Mouse (Mus musculus) thymus, postnatal 0 days (tissue): ENCODE data around the gene Pacsin3. TPM values are rescaled to one million over a fixed set of nuclear protein-coding genes. Genes with fewer than 3 reads are reported as not detected.
A peak's percentile ranks its signal among the peaks of the same experiment; 100 is the strongest.

ENCODE experiments used
- DNase-seq: peaks from one replicate; pipeline ENCODE4 v3.0.0-alpha.2; 2015; ENCODE audit warnings: low spot score
- polyA plus RNA-seq: library from polyadenylated mRNA; unstranded; fragments of >200 nt; fragmentation: Nextera tagmentation; extraction: Ambion mirVana; gene quantifications from 2 replicates; pipeline ENCODE4 v1.2.1, GENCODE M21; 2015

Pacsin3 gene
- polyA plus RNA-seq, 1 experiment from 2014 or later, result 4.3 TPM

DNA sequence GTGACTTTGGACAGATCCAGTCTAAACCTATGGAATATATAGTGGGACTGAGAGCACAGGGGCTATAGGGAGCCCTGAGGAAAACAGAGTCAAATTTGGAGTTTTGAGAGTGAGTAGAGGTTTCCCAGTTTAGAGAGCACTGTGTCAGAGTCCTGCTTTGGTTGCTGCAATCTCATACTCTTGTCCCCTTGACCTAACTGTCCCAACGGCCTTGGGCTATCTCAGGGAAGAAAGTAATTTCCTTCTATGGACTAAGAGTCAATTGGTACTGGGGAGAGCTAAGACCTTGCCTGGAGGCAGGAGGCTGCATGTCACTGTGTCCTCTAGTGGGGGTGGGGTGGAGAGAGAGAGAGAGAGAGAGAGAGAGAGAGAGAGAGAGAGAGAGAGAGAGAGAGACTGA lies 3.1 kb downstream of the Pacsin3 start:
- no peak for DNase-seq

DNA sequence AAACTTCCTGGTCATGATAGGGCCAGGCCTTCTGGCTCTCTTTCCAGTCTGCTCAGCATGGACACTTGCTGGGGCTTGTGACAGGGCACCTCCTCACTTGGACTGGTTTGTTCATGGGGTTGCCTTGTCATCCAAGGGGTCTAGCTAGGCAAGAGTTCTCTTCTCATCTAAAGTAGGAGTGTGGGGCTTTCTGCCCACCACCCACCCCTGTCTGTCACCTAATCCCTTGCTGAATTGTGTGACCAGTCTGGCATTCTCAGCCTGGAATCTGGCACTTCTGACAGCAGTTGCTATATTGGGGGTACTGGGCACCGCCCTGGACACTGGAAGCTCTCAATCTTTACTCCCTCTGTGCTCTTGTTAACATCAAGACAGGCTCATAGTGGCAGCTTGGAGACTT lies 3.7 kb downstream of the Pacsin3 start:
- no peak for DNase-seq

GRCm38 (mm10) chr2:91263692-91264660 lies 8.2 kb downstream of the Pacsin3 start:
- DNase-seq, result no peak

GRCm38 (mm10) chr2:91264711-91265681 lies 9.2 kb downstream of the Pacsin3 start, which contains the start of gene Arfgap2:
Arfgap2 (plus strand) TSS chr2:91264974.
- peak; percentile 96 for DNase-seq

GRCm38 (mm10) chr2:91268042-91268441 lies 12.3 kb downstream of the Pacsin3 start:
- no peak for DNase-seq

DNA sequence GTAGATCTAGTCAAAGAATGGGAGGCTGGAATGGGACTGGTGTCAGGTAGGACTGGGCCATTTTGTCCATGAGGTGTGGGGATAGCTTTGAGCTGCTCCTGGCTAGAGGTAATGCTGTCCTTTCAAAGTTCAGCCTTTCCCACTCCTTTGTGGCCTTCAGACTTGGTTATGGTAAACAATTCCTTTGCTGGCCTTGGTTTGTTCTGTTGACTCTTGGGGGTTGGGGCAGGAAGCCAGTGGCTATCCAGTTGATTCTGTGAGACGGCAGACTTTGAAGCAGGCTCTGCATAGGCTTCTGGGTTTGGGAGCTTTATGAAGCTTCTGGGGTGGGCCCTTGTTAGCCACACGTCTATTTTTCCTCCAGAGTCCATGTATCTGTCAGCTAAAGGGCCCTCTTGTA lies 13.0 kb downstream of the Pacsin3 start:
- DNase-seq, result no peak

DNA sequence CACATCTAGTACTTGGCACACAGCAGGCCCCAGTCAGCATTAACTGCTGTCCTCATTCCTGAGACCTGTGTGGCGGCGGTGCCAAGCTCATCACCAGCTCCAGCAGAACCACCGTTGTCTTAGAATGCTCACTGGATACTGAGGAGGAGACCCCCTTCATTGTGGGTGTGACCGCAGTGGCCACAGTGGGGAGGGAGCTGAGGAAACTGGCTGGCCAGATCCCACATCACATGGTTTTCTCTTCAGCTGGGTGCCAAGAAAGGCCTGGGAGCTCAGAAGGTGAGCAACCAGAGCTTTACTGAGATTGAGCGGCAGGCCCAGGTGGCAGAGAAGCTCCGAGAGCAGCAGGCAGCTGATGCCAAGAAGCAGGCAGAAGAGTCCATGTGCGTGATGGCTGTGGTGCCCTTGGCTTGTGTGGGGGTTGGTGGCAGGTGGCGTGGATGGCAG lies 14.0 kb downstream of the Pacsin3 start:
- no peak for DNase-seq

DNA sequence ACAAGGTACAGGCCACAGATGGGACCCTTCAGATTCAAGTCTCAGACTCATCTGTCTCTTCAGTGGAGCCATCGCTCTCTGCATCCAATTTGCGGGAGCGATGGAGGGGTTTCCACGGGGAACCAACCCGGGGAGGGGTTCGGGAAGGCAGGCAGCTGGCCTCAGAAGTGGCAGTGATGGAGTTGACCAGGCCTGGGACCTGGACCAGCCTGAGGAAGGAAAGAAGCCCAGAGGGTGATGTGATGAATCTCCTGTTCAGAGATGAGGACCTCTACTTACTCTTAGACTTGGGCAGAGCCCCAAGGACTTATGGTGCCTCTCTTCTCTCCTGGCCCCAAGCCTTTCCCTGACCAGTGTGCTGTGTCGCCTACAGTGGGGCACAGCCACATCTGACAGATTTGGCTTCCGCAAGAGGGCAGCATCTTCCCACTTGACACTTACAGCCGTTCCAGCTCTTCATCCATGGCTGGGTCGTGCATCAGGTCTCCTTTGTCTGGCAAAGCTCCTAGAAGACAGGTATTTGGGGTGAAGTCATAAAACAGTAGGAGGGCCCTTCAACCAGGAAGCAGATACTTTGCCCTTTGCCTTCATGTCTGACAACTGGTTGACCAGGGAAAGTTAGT lies 23.1 kb downstream of the Pacsin3 start:
- peak; percentile 42 for DNase-seq

- DNase-seq, result no peak
Observed at GRCm38 (mm10) chr2:91279372-91279755, 23.6 kb downstream of the Pacsin3 start.

GRCm38 (mm10) chr2:91281366-91281765 lies 25.6 kb downstream of the Pacsin3 start:
- DNase-seq, result no peak

DNA sequence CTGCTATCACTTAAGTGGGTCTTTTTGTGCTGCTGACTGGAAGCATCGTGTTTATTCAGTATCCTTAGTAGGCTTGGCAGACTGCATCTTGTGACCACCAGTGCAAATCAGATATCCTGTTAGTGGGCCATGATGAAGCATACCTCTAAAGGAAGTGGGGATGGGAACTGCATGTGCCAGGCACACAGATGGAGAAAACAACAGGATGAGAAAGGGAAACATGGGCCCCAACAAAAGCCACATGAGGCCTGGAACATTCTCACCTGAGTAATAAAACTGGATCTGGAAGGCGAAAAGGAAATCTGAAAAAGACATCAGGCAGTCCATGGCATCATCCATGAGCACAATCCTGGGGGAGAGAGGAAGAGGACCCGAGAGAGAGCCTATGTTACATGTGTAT lies 28.2 kb downstream of the Pacsin3 start:
- no peak for DNase-seq

- no peak for DNase-seq
Observed at GRCm38 (mm10) chr2:91284375-91285199, 28.8 kb downstream of the Pacsin3 start.

- DNase-seq, result peak; percentile 66
Observed at GRCm38 (mm10) chr2:91285885-91286505, 30.2 kb downstream of the Pacsin3 start.

GRCm38 (mm10) chr2:91287563-91287962 lies 31.8 kb downstream of the Pacsin3 start:
- DNase-seq, result no peak

DNA sequence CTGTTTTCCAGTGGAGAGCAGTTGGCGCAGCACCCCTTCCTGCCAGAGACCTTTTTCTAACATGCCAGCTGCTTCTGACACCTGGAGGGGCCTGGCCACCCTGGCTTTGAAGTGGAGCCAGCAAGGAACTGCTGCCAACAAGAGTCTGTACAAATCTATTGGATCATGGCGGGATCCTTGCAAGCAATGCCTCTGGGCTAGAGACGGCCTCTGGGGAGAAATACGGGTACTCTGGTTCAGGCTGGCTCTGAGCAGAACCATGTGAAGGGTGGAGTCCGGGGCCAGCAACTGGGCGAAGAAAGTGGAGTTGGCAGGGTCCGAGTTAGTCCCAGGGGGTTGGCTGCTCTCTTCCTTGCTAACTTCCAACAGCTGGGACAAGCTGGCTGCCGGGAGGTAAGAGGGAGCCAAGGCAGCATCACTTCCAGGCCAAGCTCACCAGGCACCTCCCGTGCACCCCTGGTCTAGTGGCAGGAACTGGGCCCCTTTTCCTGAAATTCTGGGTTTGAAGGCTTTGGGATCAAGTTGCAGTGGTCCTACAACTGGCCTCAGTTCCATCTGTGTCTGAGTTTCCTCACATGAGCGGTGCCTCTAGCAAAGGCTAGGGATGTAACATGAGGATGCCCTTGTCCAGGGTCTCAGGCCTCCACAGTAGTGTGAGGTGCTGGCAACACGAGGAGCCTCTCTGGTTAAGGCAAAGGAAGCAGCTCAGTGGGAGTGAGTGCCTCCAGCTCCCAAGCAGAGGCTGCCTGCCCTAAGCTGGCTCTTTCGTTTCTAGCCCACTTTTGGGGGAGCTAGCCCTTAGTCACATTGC lies 35.6 kb downstream of the Pacsin3 start:
- DNase-seq, result no peak

DNA sequence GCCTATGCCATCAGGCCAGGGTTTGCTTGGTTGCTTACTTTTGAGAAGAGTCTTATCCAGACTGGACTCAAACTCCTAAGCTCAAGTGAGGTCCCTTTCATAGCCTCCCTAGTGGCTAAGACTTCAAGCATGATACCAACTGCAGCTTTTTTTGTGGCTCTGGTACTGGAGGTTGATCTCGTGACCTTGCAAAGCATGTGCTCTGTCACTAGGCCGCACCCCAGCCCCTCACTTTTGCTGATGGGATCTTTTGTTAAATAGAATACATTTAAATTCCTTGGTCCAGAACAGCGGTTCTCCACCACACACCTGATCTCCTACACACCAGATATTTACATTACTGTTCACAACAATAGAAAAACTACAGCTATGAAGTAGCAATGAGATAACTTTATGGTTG lies 38.5 kb downstream of the Pacsin3 start:
- no peak for DNase-seq

- no peak for DNase-seq
Observed at GRCm38 (mm10) chr2:91295895-91296294, 40.1 kb downstream of the Pacsin3 start.

DNA sequence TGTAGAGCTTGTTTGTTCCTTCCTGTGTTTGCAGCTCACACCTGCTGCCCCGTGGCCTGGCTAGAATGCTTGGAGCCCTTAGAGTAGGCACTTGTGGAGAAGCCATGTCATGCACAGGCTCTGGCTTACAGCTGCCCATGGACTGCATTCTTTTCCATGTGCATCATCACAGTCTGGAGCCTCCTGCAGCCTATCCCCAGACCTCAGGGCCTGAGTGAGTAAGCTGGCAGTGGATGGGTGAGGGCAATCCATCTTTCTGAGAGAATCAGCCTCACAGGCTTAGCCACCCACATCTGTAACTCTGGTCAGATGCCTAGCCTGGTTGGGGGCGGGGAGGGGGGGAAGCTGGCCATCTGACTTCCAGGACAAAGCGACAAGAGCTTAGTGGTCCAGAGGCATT lies 43.4 kb downstream of the Pacsin3 start:
- DNase-seq, result no peak

DNA sequence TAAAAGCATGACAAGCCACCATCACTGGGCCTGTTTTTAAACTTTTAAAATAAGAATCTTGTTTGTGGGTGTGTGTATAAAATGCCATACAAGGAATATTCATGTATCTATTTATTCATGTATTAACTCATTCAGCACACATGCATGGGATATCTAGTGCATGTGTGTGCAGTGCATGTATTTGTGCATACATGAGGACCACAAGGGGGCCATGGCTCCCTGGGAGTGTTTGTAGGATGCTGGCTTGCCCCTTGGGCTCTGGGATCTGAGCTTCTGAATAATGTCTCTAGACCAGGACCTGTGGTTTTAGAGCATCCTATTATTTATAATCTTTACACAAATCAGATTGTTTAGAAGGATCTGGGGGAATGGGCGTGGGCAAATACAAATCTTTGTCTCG lies 45.0 kb downstream of the Pacsin3 start:
- no peak for DNase-seq
